Mouse (Mus musculus): ENCODE results near the gene Krtap19-4. TPM values are rescaled to one million over a fixed set of nuclear protein-coding genes. Genes with fewer than 3 reads are reported as not detected.

The Krtap19-4 gene
- not detected in 2 replicates for polyA plus RNA-seq (2014; fragmentation: Nextera tagmentation; extraction: Ambion mirVana)

DNA sequence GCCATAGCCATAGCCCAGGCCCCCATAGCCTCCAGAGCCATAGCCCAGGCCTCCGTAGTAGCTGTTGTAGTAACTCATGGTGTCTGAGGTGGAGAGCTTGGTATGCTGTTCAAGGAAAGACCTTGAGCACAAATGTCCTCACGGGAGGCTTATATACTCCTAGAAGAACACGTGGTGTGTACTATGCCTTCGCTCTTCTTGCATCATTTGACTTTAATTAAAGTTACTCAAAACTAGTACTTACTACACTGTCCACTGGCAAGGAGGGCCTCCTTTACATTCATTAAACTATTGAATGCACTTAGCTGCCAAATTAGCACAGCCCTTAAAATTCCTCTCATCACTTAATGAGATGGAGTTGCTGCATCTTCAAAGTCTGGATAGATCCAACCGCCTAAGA is at the start of gene Krtap19-4:
Gene Krtap19-4 (minus strand): TSS at position 101 of the 400 bp plus-strand sequence.
- no peak within 1 kb of the TSS for H3K27ac ChIP-seq (ENCODE audit: low read length)
- H3K36me3 ChIP-seq (ENCODE audit: control insufficient read depth, insufficient read depth, low read length) = no peaks in the 10 kb centered on the region
- no peaks in the 10 kb centered on the region for H3K4me1 ChIP-seq (ENCODE audit: control insufficient read depth, insufficient read depth, low read length)
- H3K9me3 ChIP-seq (ENCODE audit: control insufficient read depth, low read depth, low read length) = no peaks in the 10 kb centered on the region
- no peaks in the 10 kb centered on the region for H3K27me3 ChIP-seq (ENCODE audit: control insufficient read depth, insufficient read depth, low read length)
- H3K4me2 ChIP-seq (replicated peaks; ENCODE audit: low read depth, low read length) = no peak within 1 kb of the TSS
- ATAC-seq (ENCODE audit: insufficient number of reproducible peaks, insufficient read depth, low FRiP score, low read depth) = no peak
- H3K4me3 ChIP-seq (ENCODE audit: low read depth, low read length) = no peak within 1 kb of the TSS
- WGBS = 88% methylated on average over 5 of the region's 5 CpGs
- no peak within 1 kb of the TSS for H3K9ac ChIP-seq (replicated peaks; ENCODE audit: low read depth, low read length)

GRCm38 (mm10) chr16:88932165-88932564 is 47.3 kb upstream of the Krtap19-4 start, which contains the start of gene Krtap19-9b:
TSS of gene Krtap19-9b (minus strand) at chr16:88932265.
- 81% methylated on average over 3 of the region's 3 CpGs for WGBS
- H3K4me2 ChIP-seq (replicated peaks; ENCODE audit: low read depth, low read length) = no peak within 1 kb of the TSS
- H3K27me3 ChIP-seq (ENCODE audit: control insufficient read depth, insufficient read depth, low read length) = no peaks in the 10 kb centered on the region

DNA sequence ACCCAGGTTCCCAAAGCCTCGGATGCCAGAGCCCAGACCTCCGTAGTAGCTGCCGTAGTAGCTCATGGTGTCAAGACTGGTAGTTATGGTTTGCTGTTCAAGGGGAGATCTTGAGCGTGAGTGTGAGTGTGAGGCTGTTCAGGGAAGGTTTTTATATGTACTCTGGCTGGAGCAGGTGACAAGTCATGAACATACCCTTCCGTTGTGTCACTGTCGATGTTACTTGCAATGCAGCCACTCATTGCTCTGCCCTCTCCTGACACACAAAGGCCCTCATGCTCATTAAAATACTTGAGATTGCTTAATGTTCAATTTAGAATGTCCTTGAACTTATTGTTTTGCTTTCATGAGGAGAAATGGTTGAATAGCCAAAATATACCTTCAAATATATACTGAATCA is 11.5 kb upstream of the Krtap19-4 start, which contains the start of gene Krtap19-5:
Gene Krtap19-5 (minus strand): TSS at position 101 of the 400 bp plus-strand sequence.
- H3K4me2 ChIP-seq (replicated peaks; ENCODE audit: low read depth, low read length) = no peak within 1 kb of the TSS
- ATAC-seq (ENCODE audit: insufficient number of reproducible peaks, insufficient read depth, low FRiP score, low read depth) = no peak
- no peak within 1 kb of the TSS for H3K4me3 ChIP-seq (ENCODE audit: low read depth, low read length)
- H3K27me3 ChIP-seq (ENCODE audit: control insufficient read depth, insufficient read depth, low read length) = no peaks in the 10 kb centered on the region
- 92% methylated on average over 6 of the region's 6 CpGs for WGBS
- H3K9me3 ChIP-seq (ENCODE audit: control insufficient read depth, low read depth, low read length) = no peaks in the 10 kb centered on the region
- no peak within 1 kb of the TSS for H3K27ac ChIP-seq (ENCODE audit: low read length)
- no peak within 1 kb of the TSS for H3K9ac ChIP-seq (replicated peaks; ENCODE audit: low read depth, low read length)
- no peaks in the 10 kb centered on the region for H3K4me1 ChIP-seq (ENCODE audit: control insufficient read depth, insufficient read depth, low read length)
- H3K36me3 ChIP-seq (ENCODE audit: control insufficient read depth, insufficient read depth, low read length) = no peaks in the 10 kb centered on the region

More at GRCm38 (mm10) chr16:88932165-88932564, 47.3 kb upstream of the Krtap19-4 start, which contains the start of gene Krtap19-9b:
- Histone ChIP-seq H3K4me3 (ENCODE audit: low read depth, low read length) (no peak within 1 kb of the TSS), H3K9me3 (ENCODE audit: control insufficient read depth, low read depth, low read length) (no peaks in the 10 kb centered on the region), H3K36me3 (ENCODE audit: control insufficient read depth, insufficient read depth, low read length) (no peaks in the 10 kb centered on the region), H3K9ac (replicated peaks; ENCODE audit: low read depth, low read length) (no peak within 1 kb of the TSS), H3K4me1 (ENCODE audit: control insufficient read depth, insufficient read depth, low read length) (no peaks in the 10 kb centered on the region), H3K27ac (ENCODE audit: low read length) (no peak within 1 kb of the TSS)
- no peak for ATAC-seq (ENCODE audit: insufficient number of reproducible peaks, insufficient read depth, low FRiP score, low read depth)

DNA sequence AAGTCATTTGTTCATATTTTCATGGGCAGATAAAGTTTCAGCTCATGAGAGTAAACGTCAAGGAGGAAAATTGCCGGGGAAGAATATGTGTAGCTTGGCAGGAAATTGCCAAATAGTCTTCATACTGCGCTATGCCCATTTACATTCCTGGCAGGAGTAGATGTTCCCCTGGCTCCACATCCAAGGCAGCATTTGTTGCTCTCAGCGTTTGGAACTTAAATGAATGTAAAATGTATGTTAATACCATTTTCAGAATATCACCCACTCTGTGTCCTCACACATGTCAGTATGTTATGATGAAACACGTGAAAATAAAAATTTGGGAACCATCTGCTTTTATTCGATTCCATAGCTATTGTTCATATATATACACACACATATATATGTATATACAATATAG is 2.0 kb upstream of the Krtap19-4 start:
- H3K9me3 ChIP-seq (ENCODE audit: control insufficient read depth, low read depth, low read length) = no peaks in the 10 kb centered on the region
- no peak overlapping the region for H3K4me3 ChIP-seq (ENCODE audit: low read depth, low read length)
- WGBS = 84% methylated on average over 6 of the region's 6 CpGs
- no peaks in the 10 kb centered on the region for H3K27me3 ChIP-seq (ENCODE audit: control insufficient read depth, insufficient read depth, low read length)
- H3K4me1 ChIP-seq (ENCODE audit: control insufficient read depth, insufficient read depth, low read length) = no peaks in the 10 kb centered on the region
- H3K27ac ChIP-seq (ENCODE audit: low read length) = no peak overlapping the region
- no peak overlapping the region for H3K4me2 ChIP-seq (replicated peaks; ENCODE audit: low read depth, low read length)
- no peak overlapping the region for H3K9ac ChIP-seq (replicated peaks; ENCODE audit: low read depth, low read length)
- ATAC-seq (ENCODE audit: insufficient number of reproducible peaks, insufficient read depth, low FRiP score, low read depth) = no peak
- H3K36me3 ChIP-seq (ENCODE audit: control insufficient read depth, insufficient read depth, low read length) = no peaks in the 10 kb centered on the region

GRCm38 (mm10) chr16:88877938-88878337 is 7.0 kb downstream of the Krtap19-4 start, which contains the start of gene Krtap19-3:
TSS of gene Krtap19-3 (minus strand) at chr16:88878038.
- H3K36me3 ChIP-seq (ENCODE audit: control insufficient read depth, insufficient read depth, low read length) = no peaks in the 10 kb centered on the region
- ATAC-seq (ENCODE audit: insufficient number of reproducible peaks, insufficient read depth, low FRiP score, low read depth) = no peak
- no peak within 1 kb of the TSS for H3K4me2 ChIP-seq (replicated peaks; ENCODE audit: low read depth, low read length)
- 81% methylated on average over 2 of the region's 2 CpGs for WGBS
- no peak within 1 kb of the TSS for H3K4me3 ChIP-seq (ENCODE audit: low read depth, low read length)
- no peaks in the 10 kb centered on the region for H3K27me3 ChIP-seq (ENCODE audit: control insufficient read depth, insufficient read depth, low read length)
- no peaks in the 10 kb centered on the region for H3K4me1 ChIP-seq (ENCODE audit: control insufficient read depth, insufficient read depth, low read length)
- no peak within 1 kb of the TSS for H3K27ac ChIP-seq (ENCODE audit: low read length)
- no peak within 1 kb of the TSS for H3K9ac ChIP-seq (replicated peaks; ENCODE audit: low read depth, low read length)
- no peaks in the 10 kb centered on the region for H3K9me3 ChIP-seq (ENCODE audit: control insufficient read depth, low read depth, low read length)

- no peak for ATAC-seq (ENCODE audit: insufficient number of reproducible peaks, insufficient read depth, low FRiP score, low read depth)
- Histone ChIP-seq H3K4me3 (ENCODE audit: low read depth, low read length) (no peak within 1 kb of the TSS), H3K9ac (replicated peaks; ENCODE audit: low read depth, low read length) (no peak within 1 kb of the TSS), H3K4me2 (replicated peaks; ENCODE audit: low read depth, low read length) (no peak within 1 kb of the TSS), H3K27ac (ENCODE audit: low read length) (no peak within 1 kb of the TSS), H3K36me3 (ENCODE audit: control insufficient read depth, insufficient read depth, low read length) (no peaks in the 10 kb centered on the region), H3K27me3 (ENCODE audit: control insufficient read depth, insufficient read depth, low read length) (no peaks in the 10 kb centered on the region), H3K4me1 (ENCODE audit: control insufficient read depth, insufficient read depth, low read length) (no peaks in the 10 kb centered on the region), H3K9me3 (ENCODE audit: control insufficient read depth, low read depth, low read length) (no peaks in the 10 kb centered on the region)
- WGBS = 96% methylated on average over 3 of the region's 3 CpGs
Observed at GRCm38 (mm10) chr16:88874169-88874568, 10.7 kb downstream of the Krtap19-4 start, which contains the start of gene Krtap19-2. TSS of gene Krtap19-2 (minus strand) at chr16:88874269.

- H3K9me3 ChIP-seq (ENCODE audit: control insufficient read depth, low read depth, low read length) = no peaks in the 10 kb centered on the region
- no peak within 1 kb of the TSS for H3K9ac ChIP-seq (replicated peaks; ENCODE audit: low read depth, low read length)
- no peak for ATAC-seq (ENCODE audit: insufficient number of reproducible peaks, insufficient read depth, low FRiP score, low read depth)
- H3K4me2 ChIP-seq (replicated peaks; ENCODE audit: low read depth, low read length) = no peak within 1 kb of the TSS
- no peaks in the 10 kb centered on the region for H3K4me1 ChIP-seq (ENCODE audit: control insufficient read depth, insufficient read depth, low read length)
- no peak within 1 kb of the TSS for H3K27ac ChIP-seq (ENCODE audit: low read length)
- H3K27me3 ChIP-seq (ENCODE audit: control insufficient read depth, insufficient read depth, low read length) = no peaks in the 10 kb centered on the region
- whole genome bisulfite sequencing = 89% methylated on average over 6 of the region's 6 CpGs
- H3K36me3 ChIP-seq (ENCODE audit: control insufficient read depth, insufficient read depth, low read length) = no peaks in the 10 kb centered on the region
- H3K4me3 ChIP-seq (ENCODE audit: low read depth, low read length) = no peak within 1 kb of the TSS
Observed at GRCm38 (mm10) chr16:88869311-88869710, 15.6 kb downstream of the Krtap19-4 start, which contains the start of gene Krtap19-1. TSS of gene Krtap19-1 (minus strand) at chr16:88869411.

DNA sequence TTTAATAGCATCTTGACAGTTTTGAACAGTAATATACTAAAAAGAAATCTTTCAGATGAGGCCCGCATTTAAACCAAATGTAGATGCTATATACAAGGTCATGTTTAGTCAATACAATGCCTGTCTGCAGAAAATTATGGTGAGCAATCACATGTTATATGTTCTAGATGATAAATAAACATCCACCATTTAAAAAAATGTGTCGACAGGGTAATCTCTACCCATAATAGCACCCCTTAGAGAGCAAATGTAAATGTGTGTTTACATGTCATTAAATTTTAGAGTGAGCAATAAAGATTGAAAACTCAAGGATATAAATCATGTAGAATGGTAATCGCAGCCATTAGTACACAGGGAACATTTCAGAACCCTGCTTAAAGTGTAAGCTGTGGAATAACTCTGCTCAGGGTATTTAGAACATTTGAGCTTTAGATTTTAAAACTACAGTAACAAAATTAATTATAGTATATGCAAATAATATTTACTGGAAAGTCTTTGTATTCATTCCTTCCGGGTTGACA is 19.9 kb downstream of the Krtap19-4 start:
- Histone ChIP-seq H3K27ac (ENCODE audit: low read length) (no peak overlapping the region), H3K9me3 (ENCODE audit: control insufficient read depth, low read depth, low read length) (no peaks in the 10 kb centered on the region), H3K36me3 (ENCODE audit: control insufficient read depth, insufficient read depth, low read length) (no peaks in the 10 kb centered on the region), H3K27me3 (ENCODE audit: control insufficient read depth, insufficient read depth, low read length) (no peaks in the 10 kb centered on the region), H3K9ac (replicated peaks; ENCODE audit: low read depth, low read length) (no peak overlapping the region), H3K4me3 (ENCODE audit: low read depth, low read length) (no peak overlapping the region), H3K4me1 (ENCODE audit: control insufficient read depth, insufficient read depth, low read length) (no peaks in the 10 kb centered on the region), H3K4me2 (replicated peaks; ENCODE audit: low read depth, low read length) (no peak overlapping the region)
- ATAC-seq (ENCODE audit: insufficient number of reproducible peaks, insufficient read depth, low FRiP score, low read depth) = no peak
- 77% methylated on average over 4 of the region's 4 CpGs for WGBS

- Histone ChIP-seq H3K9ac (replicated peaks; ENCODE audit: low read depth, low read length) (no peak overlapping the region), H3K4me3 (ENCODE audit: low read depth, low read length) (no peak overlapping the region)
- ATAC-seq (ENCODE audit: insufficient number of reproducible peaks, insufficient read depth, low FRiP score, low read depth) = no peak
Observed at GRCm38 (mm10) chr16:88851450-88851849, 33.4 kb downstream of the Krtap19-4 start.

More at GRCm38 (mm10) chr16:88851450-88851849, 33.4 kb downstream of the Krtap19-4 start:
- no peaks in the 10 kb centered on the region for H3K27me3 ChIP-seq (ENCODE audit: control insufficient read depth, insufficient read depth, low read length)
- H3K4me1 ChIP-seq (ENCODE audit: control insufficient read depth, insufficient read depth, low read length) = no peaks in the 10 kb centered on the region
- no peak overlapping the region for H3K4me2 ChIP-seq (replicated peaks; ENCODE audit: low read depth, low read length)
- no peak overlapping the region for H3K27ac ChIP-seq (ENCODE audit: low read length)
- no peaks in the 10 kb centered on the region for H3K36me3 ChIP-seq (ENCODE audit: control insufficient read depth, insufficient read depth, low read length)
- H3K9me3 ChIP-seq (ENCODE audit: control insufficient read depth, low read depth, low read length) = no peaks in the 10 kb centered on the region
- WGBS = 11% methylated on average over 5 of the region's 5 CpGs

Data from stomach, embryonic 14.5 days (tissue).